Mouse (Mus musculus) neural tube, embryonic 13.5 days (tissue): ENCODE data around the gene Fgf15. TPM values are rescaled to one million over a fixed set of nuclear protein-coding genes. Genes with fewer than 3 reads are reported as not detected.
"Not testable (repeated sequence)": the region's sequence is repeated elsewhere in the genome, so short reads cannot be mapped to it uniquely, and the experiment has no call there.

Experiments
- ATAC-seq: fragments of 200-750 bp; cut with Nextera tagmentation; 2 replicates; pipeline ENCODE4 v1.8.0; 2017; ENCODE audit warnings: low read depth, mild to moderate bottlenecking, moderate TSS enrichment, moderate library complexity
- H3K27ac ChIP-seq: fragments of 300-500 bp; sonication (generic); replicated peaks from 2 replicates; pipeline ENCODE4 v1.5.1; 2015; ENCODE audit warnings: moderate library complexity, mild to moderate bottlenecking, inconsistent platforms
- H3K27me3 ChIP-seq: fragments of 300-500 bp; sonication (generic); 2 replicates; pipeline ENCODE4 v1.6.1; 2015; ENCODE audit warnings: mild to moderate bottlenecking, inconsistent platforms
- H3K36me3 ChIP-seq: fragments of 300-500 bp; sonication (generic); 2 replicates; pipeline ENCODE4 v1.6.1; 2015; ENCODE audit warnings: mild to moderate bottlenecking, inconsistent platforms
- H3K4me1 ChIP-seq: fragments of 300-500 bp; sonication (generic); replicated peaks from 2 replicates; pipeline ENCODE4 v1.6.1; 2015; ENCODE audit warnings: inconsistent platforms
- H3K4me2 ChIP-seq: fragments of 300-500 bp; sonication (generic); 2 replicates; pipeline ENCODE4 v1.6.1; 2015; ENCODE audit warnings: inconsistent platforms, mild to moderate bottlenecking, moderate library complexity
- H3K4me3 ChIP-seq: fragments of 300-500 bp; sonication (generic); 2 replicates; pipeline ENCODE4 v1.5.1; 2015; ENCODE audit warnings: mild to moderate bottlenecking, inconsistent platforms
- H3K9ac ChIP-seq: fragments of 300-500 bp; sonication (generic); 2 replicates; pipeline ENCODE4 v1.6.1; 2015; ENCODE audit warnings: moderate library complexity, mild to moderate bottlenecking, inconsistent platforms
- H3K9me3 ChIP-seq: fragments of 300-500 bp; sonication (generic); 2 replicates; pipeline ENCODE4 v1.6.1; 2016; ENCODE audit warnings: inconsistent platforms
- WGBS: fragments of 180-500 bp; shearing (Covaris S2); methylation state at CpG from one replicate; pipeline ENCODE4 v1.1.7; 2015; 5-methylcytosine and 5-hydroxymethylcytosine counted together
- polyA plus RNA-seq: library from polyadenylated mRNA; unstranded; fragments of >200 nt; fragmentation: Nextera tagmentation; extraction: Ambion mirVana; gene quantifications from 2 replicates; pipeline ENCODE4 v1.2.1, GENCODE M21; 2015

Gene Fgf15
- polyA plus RNA-seq, 1 experiment from 2014 or later = 27.4 TPM

DNA sequence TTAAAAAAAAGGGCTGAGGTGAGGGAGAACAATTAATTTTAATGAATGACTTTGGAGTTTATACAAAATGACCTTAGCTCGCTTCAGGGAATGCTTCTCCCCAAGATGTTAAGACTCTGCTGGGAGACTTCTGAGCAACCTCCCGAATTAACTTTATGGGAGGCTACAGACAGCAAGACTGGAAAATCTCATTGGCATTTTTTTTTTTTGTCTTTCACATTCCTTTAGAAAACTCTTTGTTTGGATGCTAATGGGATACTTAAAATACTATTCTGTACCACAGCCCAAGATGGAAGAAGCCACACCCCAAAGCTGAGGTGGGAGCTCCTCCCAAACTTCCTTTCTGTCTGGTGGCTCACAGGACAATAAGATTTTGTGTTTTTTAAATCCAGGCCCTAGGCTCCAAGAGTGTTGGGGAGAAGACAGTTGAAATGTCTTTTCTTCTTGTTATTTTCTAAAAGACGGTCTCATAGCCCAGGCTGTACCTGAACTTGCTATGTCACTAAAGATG is 32.1 kb upstream of the Fgf15 start:
- Histone ChIP-seq H3K4me2 (no peak overlapping the region), H3K27me3 (peaks cover 88% of the 10 kb centered on the region), H3K9ac (no peak overlapping the region), H3K27ac (no peak overlapping the region), H3K36me3 (no peaks in the 10 kb centered on the region), H3K4me1 (peaks cover 15% of the 10 kb centered on the region), H3K9me3 (no peaks in the 10 kb centered on the region), H3K4me3 (no peak overlapping the region)
- 46% methylated on average over 3 of the region's 3 CpGs for WGBS
- no peak for ATAC-seq

DNA sequence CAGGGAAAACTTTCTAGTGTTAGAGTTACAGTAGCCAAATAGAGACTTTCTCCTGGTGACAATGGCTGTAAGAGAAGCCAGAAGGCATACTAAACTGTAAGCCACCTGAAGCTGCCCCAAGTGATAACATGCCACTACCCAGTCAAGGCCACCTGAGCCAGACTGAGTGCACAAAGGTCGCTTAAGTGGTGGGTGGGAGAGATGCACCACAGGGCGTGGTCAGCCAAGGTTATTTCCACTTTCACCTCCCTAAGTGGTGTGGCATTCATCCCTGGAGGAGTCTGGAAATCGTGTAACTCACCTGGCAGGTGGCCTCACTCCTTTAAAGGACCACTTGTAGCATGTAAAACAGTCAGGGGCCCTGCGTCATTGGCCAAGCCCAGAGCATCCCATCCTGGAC is 29.2 kb upstream of the Fgf15 start:
- Histone ChIP-seq H3K4me3 (no peak overlapping the region), H3K4me2 (no peak overlapping the region), H3K27me3 (peaks cover 58% of the 10 kb centered on the region), H3K9me3 (no peaks in the 10 kb centered on the region), H3K36me3 (no peaks in the 10 kb centered on the region), H3K27ac (no peak overlapping the region), H3K4me1 (peaks cover 2% of the 10 kb centered on the region), H3K9ac (no peak overlapping the region)
- WGBS = 73% methylated on average over 4 of the region's 4 CpGs
- ATAC-seq = no peak

DNA sequence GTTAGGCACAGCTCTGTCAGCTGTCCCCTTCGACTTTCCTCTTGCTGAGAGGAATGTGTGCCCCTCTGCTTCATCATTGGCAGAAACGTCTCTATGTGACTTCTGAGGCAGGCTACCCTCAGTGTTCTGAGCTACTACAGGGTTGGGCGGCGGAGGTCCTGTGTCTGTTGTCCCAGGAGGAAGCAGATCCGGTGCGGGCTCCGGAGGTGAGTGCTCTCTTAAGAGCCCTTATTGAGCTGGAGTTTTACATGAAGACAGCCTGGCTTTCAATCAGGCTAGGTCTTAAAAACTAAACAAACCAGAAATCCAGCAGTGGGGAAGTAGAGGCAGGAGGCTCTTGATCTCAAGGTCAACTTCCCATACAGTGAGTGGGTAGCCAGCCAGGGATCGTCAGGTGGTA is 28.7 kb upstream of the Fgf15 start:
- ATAC-seq = no peak

DNA sequence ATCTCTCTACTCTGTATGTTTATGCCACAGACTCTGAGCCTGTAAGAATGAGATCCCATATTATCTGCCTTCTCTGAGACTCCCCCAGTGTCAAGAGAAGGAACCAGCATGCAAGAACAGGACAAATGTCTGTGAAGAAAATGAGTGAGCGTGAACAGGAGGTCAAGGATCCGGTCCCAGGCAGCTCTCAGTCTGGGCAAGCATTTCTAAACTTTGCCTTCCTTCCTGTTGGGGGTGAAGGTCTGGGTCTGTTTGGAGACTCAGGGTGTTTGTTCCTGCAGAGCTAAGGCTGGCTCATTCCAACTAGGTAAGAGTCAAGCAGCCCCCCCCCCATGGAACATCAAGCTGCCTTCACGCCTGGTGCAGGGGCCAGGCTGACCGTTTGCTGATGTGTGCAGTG is 23.9 kb upstream of the Fgf15 start:
- Histone ChIP-seq H3K36me3 (no peaks in the 10 kb centered on the region), H3K4me1 (no peaks in the 10 kb centered on the region), H3K9me3 (no peaks in the 10 kb centered on the region), H3K4me3 (no peak overlapping the region), H3K27ac (no peak overlapping the region), H3K9ac (no peak overlapping the region), H3K4me2 (no peak overlapping the region), H3K27me3 (peaks cover 10% of the 10 kb centered on the region)
- ATAC-seq = no peak
- WGBS = 74% methylated on average over 4 of the region's 4 CpGs

More for the DNA sequence above, 28.7 kb upstream of the Fgf15 start:
- no peak overlapping the region for H3K27ac ChIP-seq
- WGBS = 81% methylated on average over 8 of the region's 8 CpGs
- H3K9ac ChIP-seq = no peak overlapping the region
- H3K36me3 ChIP-seq = no peaks in the 10 kb centered on the region
- H3K4me2 ChIP-seq = no peak overlapping the region
- H3K27me3 ChIP-seq = peaks cover 54% of the 10 kb centered on the region
- H3K9me3 ChIP-seq = no peaks in the 10 kb centered on the region
- no peaks in the 10 kb centered on the region; the same call in 1 of the 2 replicates for H3K4me1 ChIP-seq
- no peak overlapping the region for H3K4me3 ChIP-seq

DNA sequence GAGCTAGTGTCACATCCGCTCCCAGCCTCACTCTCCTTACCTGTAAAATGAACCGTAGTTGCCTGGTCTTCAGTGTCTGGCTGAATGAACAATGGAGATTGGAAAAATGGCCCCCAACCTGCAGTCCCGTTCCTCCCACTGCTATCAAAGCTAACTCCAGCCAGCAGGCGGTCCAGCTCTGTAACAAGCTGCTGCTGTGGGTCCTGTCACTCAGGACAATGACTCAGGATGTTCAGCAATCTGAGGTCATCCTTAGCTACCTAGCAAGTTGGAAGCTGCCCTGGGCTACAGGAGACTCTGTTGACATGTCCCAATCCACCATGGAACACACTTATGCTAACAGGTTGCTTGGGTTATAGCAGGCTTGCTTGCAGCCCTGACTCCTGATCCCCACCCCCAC is 23.2 kb upstream of the Fgf15 start:
- Histone ChIP-seq H3K27me3 (peaks cover 6% of the 10 kb centered on the region; the same call in 1 of the 2 replicates), H3K27ac (no peak overlapping the region), H3K9ac (no peak overlapping the region), H3K9me3 (no peaks in the 10 kb centered on the region), H3K36me3 (no peaks in the 10 kb centered on the region), H3K4me3 (no peak overlapping the region), H3K4me2 (no peak overlapping the region), H3K4me1 (no peaks in the 10 kb centered on the region)
- ATAC-seq = no peak
- WGBS = 73% methylated on average over 4 of the region's 4 CpGs

- H3K4me1 ChIP-seq = no peaks in the 10 kb centered on the region
Observed at GRCm38 (mm10) chr7:144874226-144874625, 22.1 kb upstream of the Fgf15 start.

GRCm38 (mm10) chr7:144878401-144878800 is 17.9 kb upstream of the Fgf15 start:
- no peak overlapping the region for H3K4me3 ChIP-seq
- no peaks in the 10 kb centered on the region for H3K9me3 ChIP-seq
- no peaks in the 10 kb centered on the region for H3K36me3 ChIP-seq
- H3K9ac ChIP-seq = no peak overlapping the region
- no peak for ATAC-seq
- peaks cover 3% of the 10 kb centered on the region; the same call in 1 of the 2 replicates for H3K27me3 ChIP-seq
- H3K27ac ChIP-seq = no peak overlapping the region
- 100% methylated on average over 1 of the region's 1 CpGs for WGBS
- no peaks in the 10 kb centered on the region for H3K4me1 ChIP-seq
- no peak overlapping the region for H3K4me2 ChIP-seq

More at GRCm38 (mm10) chr7:144874226-144874625, 22.1 kb upstream of the Fgf15 start:
- no peak overlapping the region for H3K4me3 ChIP-seq
- H3K27me3 ChIP-seq = peaks cover 3% of the 10 kb centered on the region; the same call in 1 of the 2 replicates
- H3K9ac ChIP-seq = no peak overlapping the region
- WGBS = 62% methylated on average over 4 of the region's 4 CpGs
- H3K9me3 ChIP-seq = no peaks in the 10 kb centered on the region
- no peak for ATAC-seq
- no peak overlapping the region for H3K27ac ChIP-seq
- no peaks in the 10 kb centered on the region for H3K36me3 ChIP-seq
- H3K4me2 ChIP-seq = no peak overlapping the region

DNA sequence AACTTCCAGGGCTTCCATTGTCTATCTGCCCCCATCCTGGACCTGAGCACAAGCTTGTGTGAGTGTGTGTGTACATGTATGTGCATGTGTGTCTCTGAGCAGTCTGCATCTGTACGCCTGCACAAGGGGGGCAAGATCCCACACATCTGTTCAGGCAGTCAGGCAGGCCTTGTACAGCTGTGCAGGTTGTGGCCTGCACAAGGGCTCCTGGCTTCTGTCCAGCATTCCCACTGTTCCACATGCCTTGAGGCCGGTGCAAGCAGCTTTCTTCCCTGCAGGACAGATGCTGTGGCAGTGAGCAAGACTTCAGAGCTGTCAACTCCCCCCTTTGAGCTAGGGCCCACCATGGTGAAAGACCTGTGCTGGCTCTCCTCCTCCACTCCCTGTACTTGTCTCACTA is 13.2 kb upstream of the Fgf15 start:
- Histone ChIP-seq H3K9me3 (no peaks in the 10 kb centered on the region), H3K4me2 (no peak overlapping the region), H3K9ac (no peak overlapping the region), H3K4me1 (no peaks in the 10 kb centered on the region), H3K4me3 (no peak overlapping the region), H3K36me3 (no peaks in the 10 kb centered on the region), H3K27ac (no peak overlapping the region), H3K27me3 (no peaks in the 10 kb centered on the region; the same call in 1 of the 2 replicates)
- peak; percentile 36; the same call in 1 of the 2 replicates for ATAC-seq
- 48% methylated on average over 2 of the region's 2 CpGs for WGBS

DNA sequence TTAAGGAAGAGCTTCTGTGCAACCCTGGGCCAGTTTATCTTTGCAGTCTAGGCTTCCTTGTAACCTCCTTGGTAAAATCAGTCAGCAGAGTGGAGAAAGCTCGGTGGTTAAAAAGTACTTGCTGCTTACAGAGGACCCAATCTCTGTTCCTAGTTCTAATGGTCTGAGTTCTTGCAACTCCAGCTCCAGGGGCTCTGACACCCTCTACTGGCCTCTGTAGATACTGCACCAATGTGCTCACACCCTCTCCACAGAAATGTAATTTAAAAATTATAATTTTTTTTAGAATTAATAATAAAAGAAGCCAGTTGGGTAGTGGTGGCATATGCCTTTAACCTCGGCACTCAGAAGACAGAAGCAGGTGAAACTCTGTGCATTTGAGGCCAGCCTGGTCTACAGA is 8.7 kb upstream of the Fgf15 start:
- Histone ChIP-seq H3K9ac (no peak overlapping the region), H3K36me3 (no peaks in the 10 kb centered on the region), H3K4me3 (no peak overlapping the region), H3K4me1 (no peaks in the 10 kb centered on the region; the same call in 1 of the 2 replicates), H3K4me2 (no peak overlapping the region), H3K9me3 (no peaks in the 10 kb centered on the region), H3K27me3 (peaks cover 18% of the 10 kb centered on the region), H3K27ac (no peak overlapping the region)
- ATAC-seq = no peak
- WGBS = 89% methylated on average over 2 of the region's 2 CpGs

DNA sequence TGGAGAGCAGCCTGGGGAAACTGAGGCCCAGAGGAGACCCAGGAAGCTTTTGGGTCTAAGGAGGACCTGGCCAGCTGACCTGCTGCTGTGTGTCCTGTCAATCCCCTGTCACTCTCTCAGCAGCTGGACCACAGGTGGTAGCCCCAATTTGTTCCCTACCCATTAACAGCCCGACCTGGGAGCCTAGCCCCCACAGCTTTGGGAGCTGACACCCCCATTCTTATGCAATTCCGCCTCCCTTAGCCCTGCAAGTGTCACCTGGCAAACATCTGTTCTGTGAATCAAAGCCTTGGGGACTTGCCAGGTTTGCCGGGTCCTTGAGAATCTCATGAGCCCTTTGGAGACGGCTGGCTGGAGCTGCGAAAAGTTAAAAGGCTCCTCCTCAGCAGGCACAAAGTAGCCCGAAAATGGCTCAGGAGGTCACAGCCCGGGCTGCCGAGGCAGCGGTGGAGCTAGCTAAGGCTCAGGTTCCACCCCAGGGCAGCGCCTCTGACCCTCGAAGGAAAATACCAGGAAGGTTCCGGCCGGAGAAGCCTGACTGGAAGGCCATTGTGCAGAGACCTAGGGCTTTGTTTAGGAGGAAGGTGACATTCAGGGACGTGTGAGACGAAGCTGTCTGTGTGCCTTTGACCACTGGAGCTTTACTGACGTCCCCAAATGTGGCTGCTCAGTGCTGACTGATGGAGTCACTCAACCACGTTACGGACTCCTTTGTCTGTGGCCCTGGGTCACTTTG is 7.6 kb upstream of the Fgf15 start:
- H3K36me3 ChIP-seq = no peaks in the 10 kb centered on the region
- no peak overlapping the region for H3K9ac ChIP-seq
- 11% methylated on average over 18 of the region's 18 CpGs for WGBS
- no peaks in the 10 kb centered on the region; the same call in 1 of the 2 replicates for H3K4me1 ChIP-seq
- H3K4me2 ChIP-seq = no peak overlapping the region
- H3K27me3 ChIP-seq = peaks cover 21% of the 10 kb centered on the region
- ATAC-seq = no peak
- H3K9me3 ChIP-seq = no peaks in the 10 kb centered on the region
- no peak overlapping the region for H3K4me3 ChIP-seq
- no peak overlapping the region for H3K27ac ChIP-seq

GRCm38 (mm10) chr7:144890661-144891060 is 5.7 kb upstream of the Fgf15 start:
- ATAC-seq, H3K4me3 ChIP-seq, H3K27ac ChIP-seq, H3K9ac ChIP-seq, H3K36me3 ChIP-seq, H3K9me3 ChIP-seq, H3K4me2 ChIP-seq: not testable (repeated sequence)
- Histone ChIP-seq H3K4me1 (peaks cover 13% of the 10 kb centered on the region), H3K27me3 (peaks cover 27% of the 10 kb centered on the region)
- WGBS = 86% methylated on average over 1 of the region's 1 CpGs

DNA sequence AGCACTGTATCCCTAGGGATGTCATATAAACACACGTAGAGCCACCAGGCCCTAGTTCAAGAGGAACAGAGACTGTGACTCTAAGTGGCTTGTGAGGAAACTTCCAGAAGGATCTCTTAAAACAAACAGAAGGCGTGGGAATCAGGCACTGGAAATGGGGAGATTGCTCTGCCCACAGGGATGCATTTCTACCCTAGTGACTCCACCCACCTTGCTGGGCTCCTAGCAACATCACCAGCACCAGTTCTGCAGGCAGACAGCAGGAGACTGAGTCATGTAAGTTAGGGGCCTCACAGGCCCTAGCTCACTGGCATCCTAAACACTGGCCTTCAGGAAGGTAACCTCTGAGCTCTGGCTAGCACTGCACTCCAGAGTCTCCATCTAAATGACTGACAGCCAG is 4.5 kb upstream of the Fgf15 start:
- Histone ChIP-seq H3K4me1 (peaks cover 25% of the 10 kb centered on the region), H3K4me3 (no peak overlapping the region), H3K27me3 (peaks cover 37% of the 10 kb centered on the region), H3K9ac (no peak overlapping the region), H3K36me3 (no peaks in the 10 kb centered on the region), H3K9me3 (no peaks in the 10 kb centered on the region), H3K27ac (no peak overlapping the region), H3K4me2 (no peak overlapping the region)
- WGBS = 79% methylated on average over 2 of the region's 2 CpGs
- no peak for ATAC-seq

- Histone ChIP-seq H3K4me1 (peaks cover 29% of the 10 kb centered on the region), H3K27me3 (peaks cover 41% of the 10 kb centered on the region), H3K9me3 (no peaks in the 10 kb centered on the region), H3K4me3 (no peak overlapping the region), H3K4me2 (no peak overlapping the region), H3K36me3 (no peaks in the 10 kb centered on the region), H3K9ac (no peak overlapping the region), H3K27ac (no peak overlapping the region)
- 62% methylated on average over 6 of the region's 6 CpGs for WGBS
- ATAC-seq = no peak
Observed at GRCm38 (mm10) chr7:144892322-144892721, 4.0 kb upstream of the Fgf15 start.
